Mouse (Mus musculus) heart, embryonic 11.5 days (tissue): Measurements from ENCODE around the gene Serpinh1. TPM values are rescaled to one million over a fixed set of nuclear protein-coding genes. Genes with fewer than 3 reads are reported as not detected.

Experiments used
- ATAC-seq: fragments of 200-750 bp; cut with Nextera tagmentation; replicated peaks from 2 replicates; pipeline ENCODE4 v1.8.0; 2017; ENCODE audit warnings: moderate library complexity; ENCODE audit not compliant: insufficient number of reproducible peaks, low FRiP score, low TSS enrichment
- H3K27ac ChIP-seq: fragments of 300-500 bp; sonication (generic); 2 replicates; pipeline ENCODE4 v1.5.1; 2014; ENCODE audit warnings: mild to moderate bottlenecking, low read depth, low read length
- H3K27me3 ChIP-seq: fragments of 300-500 bp; sonication (generic); 2 replicates; pipeline ENCODE4 v1.6.1; 2014; ENCODE audit warnings: mild to moderate bottlenecking, low read length, mixed read lengths; ENCODE audit not compliant: control insufficient read depth, insufficient read depth
- H3K36me3 ChIP-seq: fragments of 300-500 bp; sonication (generic); 2 replicates; pipeline ENCODE4 v1.6.1; 2014; ENCODE audit warnings: mild to moderate bottlenecking, low read length, moderate library complexity, mixed read lengths; ENCODE audit not compliant: control insufficient read depth, insufficient read depth
- H3K4me1 ChIP-seq: fragments of 300-500 bp; sonication (generic); 2 replicates; pipeline ENCODE4 v1.6.1; 2014; ENCODE audit warnings: low read length; ENCODE audit not compliant: control insufficient read depth, insufficient read depth
- H3K4me2 ChIP-seq: fragments of 300-500 bp; sonication (generic); 2 replicates; pipeline ENCODE4 v1.6.1; 2014; ENCODE audit warnings: mild to moderate bottlenecking, moderate library complexity
- H3K4me3 ChIP-seq: fragments of 300-500 bp; sonication (generic); 2 replicates; pipeline ENCODE4 v1.5.1; 2014; ENCODE audit warnings: low read depth, low read length
- H3K9ac ChIP-seq: fragments of 300-500 bp; sonication (generic); 2 replicates; pipeline ENCODE4 v1.6.1; 2014; ENCODE audit warnings: mild to moderate bottlenecking, low read depth, low read length, moderate library complexity
- H3K9me3 ChIP-seq: fragments of 300-500 bp; sonication (generic); replicated peaks from 2 replicates; pipeline ENCODE4 v1.6.1; 2016; ENCODE audit warnings: low read length; ENCODE audit not compliant: control insufficient read depth
- WGBS: fragments of 180-500 bp; shearing (Covaris S2); extraction: QIAGEN DNeasy Blood & Tissue Kit; methylation state at CpG from one replicate; pipeline ENCODE4 v1.1.7; 2014; ENCODE audit not compliant: insufficient replicate concordance; 5-methylcytosine and 5-hydroxymethylcytosine counted together
- polyA plus RNA-seq: library from polyadenylated mRNA; unstranded; fragments of >200 nt; fragmentation: Nextera tagmentation; extraction: Ambion mirVana; gene quantifications from 2 replicates; pipeline ENCODE4 v1.2.1, GENCODE M21; 2014

Serpinh1 gene
- polyA plus RNA-seq, 1 experiment from 2014 or later, result 442 TPM

DNA sequence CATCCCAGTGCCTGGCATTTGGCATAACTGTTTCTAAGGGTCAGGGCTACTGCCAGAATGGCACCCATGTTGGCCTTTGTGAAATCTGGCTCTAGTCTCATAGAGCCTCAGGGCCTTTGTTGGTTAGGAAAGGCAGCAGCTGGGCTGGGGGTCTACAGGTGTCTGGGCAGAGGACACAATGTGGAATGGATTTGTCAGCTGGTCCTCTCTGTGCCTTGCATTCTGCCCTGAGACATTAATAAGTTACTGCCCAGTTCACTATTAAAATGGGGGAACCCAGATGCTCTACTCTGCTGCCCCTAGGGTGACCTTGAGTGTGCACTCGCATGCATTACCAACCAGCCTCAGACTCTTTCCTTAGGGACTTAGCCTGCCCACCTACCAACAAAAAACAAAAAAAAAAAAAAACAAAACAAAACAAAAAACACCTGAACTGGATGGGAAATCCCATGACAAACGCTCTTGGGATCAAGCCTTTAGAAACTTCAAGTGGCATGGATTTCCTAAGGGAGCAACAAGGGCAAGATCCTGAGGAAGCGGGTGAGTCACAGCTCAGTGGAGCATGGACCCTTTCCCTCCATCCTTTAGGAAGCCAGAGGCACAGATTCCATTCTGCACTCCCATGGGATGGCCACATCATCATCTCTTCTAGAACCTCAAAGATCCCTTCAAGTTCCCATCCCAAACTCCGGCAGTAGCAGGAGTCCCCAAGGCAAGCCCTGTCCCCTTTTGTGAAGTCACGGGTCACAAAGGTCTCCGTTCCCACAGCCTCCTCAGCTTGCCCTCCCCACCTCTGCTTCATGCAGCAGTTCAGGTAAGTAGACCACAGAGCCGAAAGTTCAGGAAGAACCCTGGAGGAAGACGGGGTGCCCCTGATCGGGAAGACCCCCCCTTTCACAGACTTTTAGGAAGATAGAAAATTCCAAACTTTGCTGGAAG, 3.0 kb downstream of the Serpinh1 start:
- H3K4me2 ChIP-seq, result peak overlapping the region; percentile 98
- no peaks in the 10 kb centered on the region for H3K27me3 ChIP-seq
- no peak for ATAC-seq
- H3K4me1 ChIP-seq, result peaks cover 45% of the 10 kb centered on the region
- peak overlapping the region; percentile 98 for H3K9ac ChIP-seq
- H3K36me3 ChIP-seq, result peaks cover 43% of the 10 kb centered on the region
- peak overlapping the region; percentile 84 for H3K4me3 ChIP-seq
- no peaks in the 10 kb centered on the region for H3K9me3 ChIP-seq
- peak overlapping the region; percentile 97; the same call in 1 of the 2 replicates for H3K27ac ChIP-seq
- 66% methylated on average over 9 of the region's 9 CpGs for WGBS

DNA sequence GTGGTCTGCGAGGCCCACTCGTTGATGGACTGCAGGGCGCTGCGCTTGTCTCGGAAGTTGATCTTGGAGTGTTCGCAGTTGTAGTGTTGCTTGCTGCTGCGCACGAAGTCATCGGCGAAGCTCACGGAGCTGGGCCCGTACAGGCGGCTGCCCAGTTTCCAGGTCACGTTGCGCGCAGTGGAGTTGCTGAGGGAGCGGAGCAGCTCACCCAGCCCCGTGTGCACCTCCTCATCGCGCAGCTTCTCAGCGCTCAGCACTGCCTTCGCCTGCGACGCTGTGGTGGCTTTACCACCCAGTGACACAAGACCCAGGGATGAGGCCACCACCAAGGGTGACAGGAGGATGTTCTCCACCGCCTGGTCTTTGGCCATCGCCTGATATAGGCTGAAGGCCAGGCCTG, 4.2 kb downstream of the Serpinh1 start:
- Histone ChIP-seq H3K27me3 (no peaks in the 10 kb centered on the region), H3K9me3 (no peaks in the 10 kb centered on the region), H3K27ac (no peak overlapping the region), H3K4me2 (no peak overlapping the region), H3K36me3 (peaks cover 53% of the 10 kb centered on the region), H3K4me1 (peaks cover 33% of the 10 kb centered on the region), H3K4me3 (no peak overlapping the region), H3K9ac (no peak overlapping the region)
- 92% methylated on average over 26 of the region's 26 CpGs for WGBS
- no peak for ATAC-seq

GRCm38 (mm10) chr7:99347268-99347667, 5.8 kb downstream of the Serpinh1 start:
- Histone ChIP-seq H3K4me2 (no peak overlapping the region), H3K27ac (no peak overlapping the region), H3K9ac (no peak overlapping the region), H3K4me1 (peaks cover 25% of the 10 kb centered on the region), H3K27me3 (no peaks in the 10 kb centered on the region), H3K9me3 (no peaks in the 10 kb centered on the region), H3K4me3 (no peak overlapping the region), H3K36me3 (peaks cover 58% of the 10 kb centered on the region)
- ATAC-seq, result no peak
- 88% methylated on average over 10 of the region's 10 CpGs for WGBS

GRCm38 (mm10) chr7:99343577-99343976, 9.5 kb downstream of the Serpinh1 start:
- Histone ChIP-seq H3K4me1 (peaks cover 2% of the 10 kb centered on the region; the same call in 1 of the 2 replicates), H3K4me2 (no peak overlapping the region), H3K4me3 (no peak overlapping the region), H3K9ac (no peak overlapping the region), H3K9me3 (no peaks in the 10 kb centered on the region), H3K27ac (no peak overlapping the region), H3K27me3 (no peaks in the 10 kb centered on the region), H3K36me3 (peaks cover 49% of the 10 kb centered on the region)
- no peak for ATAC-seq
- 80% methylated on average over 4 of the region's 4 CpGs for WGBS

GRCm38 (mm10) chr7:99340736-99341135, 12.3 kb downstream of the Serpinh1 start:
- H3K36me3 ChIP-seq, result peaks cover 24% of the 10 kb centered on the region
- no peak overlapping the region for H3K9ac ChIP-seq
- H3K4me2 ChIP-seq, result no peak overlapping the region
- no peak overlapping the region for H3K4me3 ChIP-seq
- no peaks in the 10 kb centered on the region for H3K27me3 ChIP-seq
- ATAC-seq, result no peak
- H3K9me3 ChIP-seq, result no peaks in the 10 kb centered on the region
- H3K27ac ChIP-seq, result no peak overlapping the region
- 77% methylated on average over 8 of the region's 8 CpGs for WGBS
- H3K4me1 ChIP-seq, result no peaks in the 10 kb centered on the region

DNA sequence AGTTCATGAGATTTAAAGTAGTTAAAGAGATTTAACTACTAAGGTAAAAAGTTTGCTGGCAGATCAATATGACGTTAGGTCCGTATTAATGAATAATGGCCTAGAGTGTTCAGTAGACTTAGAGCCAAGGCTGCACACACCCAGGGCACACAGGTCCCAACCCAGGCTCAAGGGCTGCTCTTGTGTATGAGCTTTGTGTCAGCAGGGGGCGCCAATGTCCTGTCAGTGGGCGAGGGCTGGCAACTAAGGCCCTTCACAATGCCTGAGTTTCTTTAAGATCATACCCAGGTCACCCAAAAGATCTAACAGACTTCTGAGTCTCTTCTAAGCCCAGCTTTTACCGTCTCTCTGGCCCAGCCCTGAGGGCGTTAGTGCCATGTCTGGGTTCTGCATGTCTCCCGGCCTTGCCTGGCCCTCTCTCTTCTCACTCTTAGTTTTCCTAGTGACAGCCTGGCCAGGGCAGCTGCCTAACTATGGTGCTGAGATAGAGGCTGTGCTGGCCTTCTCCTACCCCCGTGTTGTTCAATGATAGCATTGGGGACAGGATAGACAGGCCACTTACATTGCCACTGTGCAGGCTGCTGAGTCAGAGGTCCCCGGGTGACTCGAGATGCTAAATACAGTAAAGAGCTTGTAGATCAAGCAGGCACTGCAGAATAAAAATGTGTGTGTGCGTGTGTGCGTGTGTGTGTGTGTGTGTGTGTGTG, 20.1 kb downstream of the Serpinh1 start:
- no peak overlapping the region for H3K4me2 ChIP-seq
- H3K9ac ChIP-seq, result no peak overlapping the region
- 41% methylated on average over 12 of the region's 12 CpGs for WGBS
- H3K9me3 ChIP-seq, result no peaks in the 10 kb centered on the region
- H3K4me1 ChIP-seq, result no peaks in the 10 kb centered on the region
- H3K36me3 ChIP-seq, result no peaks in the 10 kb centered on the region
- H3K27me3 ChIP-seq, result no peaks in the 10 kb centered on the region
- ATAC-seq, result 0 out of 2 replicates have a peak, but pooled peaks have one; percentile 41
- no peak overlapping the region for H3K4me3 ChIP-seq
- H3K27ac ChIP-seq, result no peak overlapping the region

- 80% methylated on average over 5 of the region's 5 CpGs for WGBS
Measured at GRCm38 (mm10) chr7:99330012-99330411, 23.0 kb downstream of the Serpinh1 start.

GRCm38 (mm10) chr7:99328847-99329246, 24.2 kb downstream of the Serpinh1 start:
- 58% methylated on average over 4 of the region's 4 CpGs for WGBS
- no peaks in the 10 kb centered on the region for H3K36me3 ChIP-seq

More at GRCm38 (mm10) chr7:99330012-99330411, 23.0 kb downstream of the Serpinh1 start:
- Histone ChIP-seq H3K27ac (no peak overlapping the region), H3K4me3 (no peak overlapping the region), H3K4me2 (no peak overlapping the region), H3K9me3 (no peaks in the 10 kb centered on the region), H3K36me3 (no peaks in the 10 kb centered on the region), H3K4me1 (no peaks in the 10 kb centered on the region), H3K9ac (no peak overlapping the region), H3K27me3 (peaks cover 6% of the 10 kb centered on the region)
- no peak for ATAC-seq

More at GRCm38 (mm10) chr7:99328847-99329246, 24.2 kb downstream of the Serpinh1 start:
- Histone ChIP-seq H3K4me3 (no peak overlapping the region), H3K27ac (no peak overlapping the region), H3K9me3 (no peaks in the 10 kb centered on the region), H3K9ac (no peak overlapping the region), H3K4me2 (no peak overlapping the region), H3K27me3 (peaks cover 12% of the 10 kb centered on the region), H3K4me1 (no peaks in the 10 kb centered on the region)
- no peak for ATAC-seq
